Mouse (Mus musculus) left cerebral cortex, adult 8-10 months (tissue): ENCODE data around the gene Anks1b. TPM values are rescaled to one million over a fixed set of nuclear protein-coding genes. Genes with fewer than 3 reads are reported as not detected.

Source experiments
- DNase-seq, 2 experiments: peaks; one replicate each; pipeline ENCODE4 v3.0.0; 2022; ENCODE audit warnings: low spot score in 2 of 2
- total RNA-seq, 4 experiments: library from RNA; stranded (reverse); gene quantifications; 2 replicates each; pipeline ENCODE4 v1.2.4; 2022

The Anks1b gene
- total RNA-seq, 4 experiments from 2014 or later, result 419 to 472 (median 449) TPM

DNA sequence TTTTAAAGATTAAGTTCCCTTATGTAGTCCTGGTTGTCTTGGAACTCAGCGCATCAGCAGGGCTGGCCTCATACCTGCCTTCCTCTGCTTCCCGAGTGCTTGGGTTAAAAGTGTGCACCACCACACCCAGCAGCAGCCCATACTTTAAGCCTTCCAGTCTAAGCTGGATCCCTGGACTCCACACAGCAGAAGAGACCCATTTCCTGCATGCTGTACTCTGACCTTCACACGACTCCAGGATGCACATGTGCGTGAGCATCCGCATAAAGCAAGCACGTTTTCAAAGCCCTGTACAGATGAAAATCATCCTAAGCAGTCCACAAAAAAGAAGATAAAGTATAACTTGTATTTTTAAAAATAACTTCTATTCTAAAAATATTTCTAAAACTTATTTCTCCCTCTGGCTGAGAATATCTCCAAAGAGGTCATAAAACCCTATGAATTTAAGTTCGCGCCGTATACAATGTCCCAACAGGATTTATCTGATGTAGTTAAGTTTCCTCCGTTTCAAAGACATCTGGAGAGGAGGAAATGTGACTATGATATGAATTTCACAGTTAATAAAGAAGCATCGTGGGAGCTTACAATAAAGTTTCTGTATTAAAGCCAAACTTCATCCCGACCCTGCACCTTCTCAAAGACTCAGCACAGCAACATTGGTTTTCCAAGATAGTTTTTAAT lies 1132.7 kb downstream of the Anks1b start:
- DNase-seq, result no peak

Other genes with a start within 250 kb of the Anks1b start
- 10 to 100 TPM; 29.6 to 36.9 (median 33.4) TPM for gene Scyl2, start 187.2 kb upstream of the Anks1b start, total RNA-seq
- 10 to 100 TPM; 19.8 to 22.5 (median 20.9) TPM for gene Actr6, start 141.2 kb upstream of the Anks1b start, total RNA-seq
- 10 to 100 TPM; 77.4 to 87.0 (median 84.8) TPM for gene Uhrf1bp1l, start 128.5 kb upstream of the Anks1b start, total RNA-seq